Mouse (Mus musculus): ENCODE results near the gene Lrrc58. TPM values are rescaled to one million over a fixed set of nuclear protein-coding genes. Genes with fewer than 3 reads are reported as not detected.

The Lrrc58 gene
- polyA plus RNA-seq, 1 experiment, result 10.3 TPM

GRCm38 (mm10) chr16:37869470-37870231, 1.5 kb downstream of the Lrrc58 start:
- Histone ChIP-seq H3K79me3 (ENCODE audit: low read depth) (peaks cover 57% of the 10 kb centered on the region), H3K79me2 (ENCODE audit: control insufficient read depth, insufficient read depth) (peaks cover 64% of the 10 kb centered on the region), H3K27me3 (ENCODE audit: control insufficient read depth, insufficient read depth, insufficient read length) (no peaks in the 10 kb centered on the region), H3ac (ENCODE audit: control insufficient read depth, insufficient read length, low read depth) (peak overlapping the region; percentile 90), H3K36me3 (ENCODE audit: control insufficient read depth, insufficient read depth) (peaks cover 15% of the 10 kb centered on the region), H3K4me3 (ENCODE audit: insufficient read depth, poor library complexity, severe bottlenecking) (peak overlapping the region; percentile 73)
- TF ChIP-seq CEBPB (IDR thresholded peaks at IDR 0.05; ENCODE audit: low read depth), result no peak
- no peak for TF ChIP-seq MYOG (IDR thresholded peaks at IDR 0.05; ENCODE audit: control insufficient read depth, extremely low read depth, insufficient read length)
- TF ChIP-seq MAX (IDR thresholded peaks at IDR 0.05), result no peak
- TF ChIP-seq FOSL1 (IDR thresholded peaks at IDR 0.05; ENCODE audit: insufficient read depth, low read length, poor library complexity, severe bottlenecking), result no peak
- TF ChIP-seq CTCF (IDR thresholded peaks at IDR 0.05; ENCODE audit: control insufficient read depth, insufficient read depth, insufficient read length), result no peak
- no peak for TF ChIP-seq USF1 (IDR thresholded peaks at IDR 0.05; ENCODE audit: low read depth)
- no peak for TF ChIP-seq MYOD1 (IDR thresholded peaks at IDR 0.05; ENCODE audit: control insufficient read depth, insufficient read length, low read depth)

GRCm38 (mm10) chr16:37871112-37871715, 3.0 kb downstream of the Lrrc58 start:
- H3K79me3 ChIP-seq (ENCODE audit: low read depth), result peaks cover 69% of the 10 kb centered on the region
- H3K36me3 ChIP-seq (ENCODE audit: control insufficient read depth, insufficient read depth), result peaks cover 21% of the 10 kb centered on the region
- no peak overlapping the region for H3ac ChIP-seq (ENCODE audit: control insufficient read depth, insufficient read length, low read depth)
- H3K27me3 ChIP-seq (ENCODE audit: control insufficient read depth, insufficient read depth, insufficient read length), result no peaks in the 10 kb centered on the region
- TF ChIP-seq USF1 (IDR thresholded peaks at IDR 0.05; ENCODE audit: low read depth), result no peak
- no peak for TF ChIP-seq FOSL1 (IDR thresholded peaks at IDR 0.05; ENCODE audit: insufficient read depth, low read length, poor library complexity, severe bottlenecking)
- TF ChIP-seq MAX (IDR thresholded peaks at IDR 0.05), result no peak
- TF ChIP-seq CTCF (IDR thresholded peaks at IDR 0.05; ENCODE audit: control insufficient read depth, insufficient read depth, insufficient read length), result no peak
- TF ChIP-seq MYOD1 (IDR thresholded peaks at IDR 0.05; ENCODE audit: control insufficient read depth, insufficient read length, low read depth), result no peak
- no peak for TF ChIP-seq CEBPB (IDR thresholded peaks at IDR 0.05; ENCODE audit: low read depth)
- TF ChIP-seq MYOG (IDR thresholded peaks at IDR 0.05; ENCODE audit: control insufficient read depth, extremely low read depth, insufficient read length), result no peak
- peaks cover 80% of the 10 kb centered on the region for H3K79me2 ChIP-seq (ENCODE audit: control insufficient read depth, insufficient read depth)
- no peak overlapping the region for H3K4me3 ChIP-seq (ENCODE audit: insufficient read depth, poor library complexity, severe bottlenecking)

- Histone ChIP-seq H3K4me3 (ENCODE audit: insufficient read depth, poor library complexity, severe bottlenecking) (no peak overlapping the region), H3K79me3 (ENCODE audit: low read depth) (peaks cover 94% of the 10 kb centered on the region), H3K79me2 (ENCODE audit: control insufficient read depth, insufficient read depth) (peaks cover 100% of the 10 kb centered on the region), H3K27me3 (ENCODE audit: control insufficient read depth, insufficient read depth, insufficient read length) (no peaks in the 10 kb centered on the region), H3ac (ENCODE audit: control insufficient read depth, insufficient read length, low read depth) (no peak overlapping the region), H3K36me3 (ENCODE audit: control insufficient read depth, insufficient read depth) (peaks cover 50% of the 10 kb centered on the region)
- TF ChIP-seq MAX (IDR thresholded peaks at IDR 0.05) (no peak), MYOD1 (IDR thresholded peaks at IDR 0.05; ENCODE audit: control insufficient read depth, insufficient read length, low read depth) (no peak), USF1 (IDR thresholded peaks at IDR 0.05; ENCODE audit: low read depth) (no peak), MYOG (IDR thresholded peaks at IDR 0.05; ENCODE audit: control insufficient read depth, extremely low read depth, insufficient read length) (no peak), CTCF (IDR thresholded peaks at IDR 0.05; ENCODE audit: control insufficient read depth, insufficient read depth, insufficient read length) (no peak), FOSL1 (IDR thresholded peaks at IDR 0.05; ENCODE audit: insufficient read depth, low read length, poor library complexity, severe bottlenecking) (no peak), CEBPB (IDR thresholded peaks at IDR 0.05; ENCODE audit: low read depth) (no peak)
Observed at GRCm38 (mm10) chr16:37874501-37875235, 6.5 kb downstream of the Lrrc58 start.

GRCm38 (mm10) chr16:37877406-37877805, 9.2 kb downstream of the Lrrc58 start:
- Histone ChIP-seq H3K36me3 (ENCODE audit: control insufficient read depth, insufficient read depth) (peaks cover 61% of the 10 kb centered on the region), H3K27me3 (ENCODE audit: control insufficient read depth, insufficient read depth, insufficient read length) (no peaks in the 10 kb centered on the region), H3ac (ENCODE audit: control insufficient read depth, insufficient read length, low read depth) (no peak overlapping the region), H3K79me3 (ENCODE audit: low read depth) (peaks cover 73% of the 10 kb centered on the region), H3K4me3 (ENCODE audit: insufficient read depth, poor library complexity, severe bottlenecking) (no peak overlapping the region), H3K79me2 (ENCODE audit: control insufficient read depth, insufficient read depth) (peaks cover 92% of the 10 kb centered on the region)
- no peak for TF ChIP-seq MYOD1 (IDR thresholded peaks at IDR 0.05; ENCODE audit: control insufficient read depth, insufficient read length, low read depth)
- TF ChIP-seq MYOG (IDR thresholded peaks at IDR 0.05; ENCODE audit: control insufficient read depth, extremely low read depth, insufficient read length), result no peak

- peaks cover 92% of the 10 kb centered on the region for H3K79me2 ChIP-seq (ENCODE audit: control insufficient read depth, insufficient read depth)
- H3ac ChIP-seq (ENCODE audit: control insufficient read depth, insufficient read length, low read depth), result no peak overlapping the region
- H3K36me3 ChIP-seq (ENCODE audit: control insufficient read depth, insufficient read depth), result peaks cover 78% of the 10 kb centered on the region
- H3K4me3 ChIP-seq (ENCODE audit: insufficient read depth, poor library complexity, severe bottlenecking), result no peak overlapping the region
- peaks cover 62% of the 10 kb centered on the region for H3K79me3 ChIP-seq (ENCODE audit: low read depth)
- TF ChIP-seq MYOG (IDR thresholded peaks at IDR 0.05; ENCODE audit: control insufficient read depth, extremely low read depth, insufficient read length) (no peak), FOSL1 (IDR thresholded peaks at IDR 0.05; ENCODE audit: insufficient read depth, low read length, poor library complexity, severe bottlenecking) (no peak), CTCF (IDR thresholded peaks at IDR 0.05; ENCODE audit: control insufficient read depth, insufficient read depth, insufficient read length) (no peak), MYOD1 (IDR thresholded peaks at IDR 0.05; ENCODE audit: control insufficient read depth, insufficient read length, low read depth) (no peak), CEBPB (IDR thresholded peaks at IDR 0.05; ENCODE audit: low read depth) (no peak)
- H3K27me3 ChIP-seq (ENCODE audit: control insufficient read depth, insufficient read depth, insufficient read length), result no peaks in the 10 kb centered on the region
Observed at GRCm38 (mm10) chr16:37878951-37879505, 10.8 kb downstream of the Lrrc58 start.

All from C2C12 (cell line).